Mouse (Mus musculus) forebrain, embryonic 11.5 days (tissue): ENCODE data around the gene Garnl3. TPM values are rescaled to one million over a fixed set of nuclear protein-coding genes. Genes with fewer than 3 reads are reported as not detected.

Experiments
- ATAC-seq: fragments of 200-750 bp; cut with Nextera tagmentation; replicated peaks from 2 replicates; pipeline ENCODE4 v1.8.0; 2017; ENCODE audit warnings: moderate TSS enrichment; ENCODE audit not compliant: low FRiP score
- DNase-seq: peaks from one replicate; pipeline ENCODE4 v3.0.0-alpha.2; 2017; ENCODE audit warnings: low spot score
- H3K27ac ChIP-seq: fragments of 300-500 bp; sonication (generic); 2 replicates; pipeline ENCODE4 v1.5.1; 2014; ENCODE audit warnings: low read depth, low read length
- H3K27me3 ChIP-seq: fragments of 300-500 bp; sonication (generic); 2 replicates; pipeline ENCODE4 v1.6.1; 2014; ENCODE audit warnings: mild to moderate bottlenecking, low read length, mixed read lengths; ENCODE audit not compliant: control insufficient read depth, insufficient read depth
- H3K36me3 ChIP-seq: fragments of 300-500 bp; sonication (generic); 2 replicates; pipeline ENCODE4 v1.6.1; 2014; ENCODE audit warnings: mild to moderate bottlenecking, low read length, moderate library complexity, mixed read lengths; ENCODE audit not compliant: control insufficient read depth, insufficient read depth
- H3K4me1 ChIP-seq: fragments of 300-500 bp; sonication (generic); replicated peaks from 2 replicates; pipeline ENCODE4 v1.6.1; 2014; ENCODE audit warnings: low read length, mixed read lengths; ENCODE audit not compliant: control insufficient read depth, insufficient read depth
- H3K4me2 ChIP-seq: fragments of 300-500 bp; sonication (generic); 2 replicates; pipeline ENCODE4 v1.6.1; 2014; ENCODE audit warnings: low read depth, mild to moderate bottlenecking, low read length, moderate library complexity, mixed read lengths; ENCODE audit not compliant: severe bottlenecking
- H3K4me3 ChIP-seq: fragments of 300-500 bp; sonication (generic); 2 replicates; pipeline ENCODE4 v1.5.1; 2014; ENCODE audit warnings: low read depth, low read length
- H3K9ac ChIP-seq: fragments of 300-500 bp; sonication (generic); 2 replicates; pipeline ENCODE4 v1.6.1; 2014; ENCODE audit warnings: low read length
- H3K9me3 ChIP-seq: fragments of 300-500 bp; sonication (generic); 2 replicates; pipeline ENCODE4 v1.6.1; 2016; ENCODE audit warnings: low read length, mixed read lengths; ENCODE audit not compliant: control insufficient read depth
- WGBS: fragments of 180-500 bp; shearing (Covaris S2); extraction: QIAGEN DNeasy Blood & Tissue Kit; methylation state at CpG from one replicate; pipeline ENCODE4 v1.1.7; 2014; 5-methylcytosine and 5-hydroxymethylcytosine counted together
- polyA plus RNA-seq: library from polyadenylated mRNA; unstranded; fragments of >200 nt; fragmentation: Nextera tagmentation; extraction: Ambion mirVana; gene quantifications from 2 replicates; pipeline ENCODE4 v1.2.1, GENCODE M21; 2014

The Garnl3 gene
- polyA plus RNA-seq, 1 experiment from 2014 or later = 12.9 TPM

DNA sequence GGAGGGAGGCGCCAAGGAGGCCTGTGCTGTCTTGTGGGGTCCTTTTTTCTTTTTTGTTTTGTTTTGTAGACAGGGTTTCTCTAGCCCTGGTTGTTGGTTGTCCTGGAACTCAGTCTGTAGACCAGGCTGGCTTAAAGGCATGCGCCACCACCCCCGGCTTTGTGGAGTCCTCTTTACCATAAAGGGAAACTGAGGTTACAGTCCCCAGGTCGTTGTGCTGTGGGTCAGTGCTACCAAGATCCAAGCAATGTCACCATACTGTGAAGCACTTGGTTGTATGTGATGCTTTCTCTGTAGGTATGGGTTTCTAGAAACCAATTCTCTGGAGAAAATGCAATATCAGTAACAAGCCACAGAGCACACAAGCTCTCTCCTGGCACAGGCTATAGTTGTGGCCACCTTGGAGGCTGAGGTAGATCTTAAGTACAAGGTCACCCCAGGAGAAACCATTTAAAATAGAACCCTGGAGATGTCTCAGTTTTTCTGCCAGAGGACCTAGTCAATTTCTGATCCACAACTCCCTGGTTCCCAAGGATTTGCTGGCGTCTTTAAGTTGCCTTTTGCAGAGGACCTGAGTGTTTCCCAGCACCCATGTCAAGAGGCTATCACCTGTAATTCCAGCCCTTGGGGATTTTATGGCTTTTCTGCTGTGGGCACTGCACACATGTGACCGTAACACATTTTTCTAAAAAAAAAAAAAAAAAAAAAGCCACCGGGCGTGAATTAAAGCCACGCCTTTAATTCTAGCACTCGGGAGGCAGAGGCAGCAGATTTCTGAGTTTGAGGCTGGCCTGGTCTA lies 166.6 kb downstream of the Garnl3 start:
- H3K9me3 ChIP-seq = no peaks in the 10 kb centered on the region
- peaks cover 10% of the 10 kb centered on the region for H3K36me3 ChIP-seq
- no peak for DNase-seq
- no peak overlapping the region for H3K27ac ChIP-seq
- ATAC-seq = no peak
- H3K4me1 ChIP-seq = peaks cover 19% of the 10 kb centered on the region; the same call in 1 of the 2 replicates
- H3K4me3 ChIP-seq = no peak overlapping the region
- no peak overlapping the region for H3K4me2 ChIP-seq
- no peaks in the 10 kb centered on the region for H3K27me3 ChIP-seq
- H3K9ac ChIP-seq = no peak overlapping the region
- WGBS = 29% methylated on average over 10 of the region's 10 CpGs

- DNase-seq (no peak), ATAC-seq (no peak)
- WGBS = 66% methylated on average over 1 of the region's 1 CpGs
- Histone ChIP-seq H3K4me3 (no peak overlapping the region), H3K27me3 (no peaks in the 10 kb centered on the region), H3K9me3 (no peaks in the 10 kb centered on the region), H3K4me1 (peaks cover 19% of the 10 kb centered on the region; the same call in 1 of the 2 replicates), H3K36me3 (peaks cover 10% of the 10 kb centered on the region), H3K4me2 (no peak overlapping the region), H3K9ac (no peak overlapping the region), H3K27ac (no peak overlapping the region)
Observed at GRCm38 (mm10) chr2:32963981-32964380, 167.5 kb downstream of the Garnl3 start.

DNA sequence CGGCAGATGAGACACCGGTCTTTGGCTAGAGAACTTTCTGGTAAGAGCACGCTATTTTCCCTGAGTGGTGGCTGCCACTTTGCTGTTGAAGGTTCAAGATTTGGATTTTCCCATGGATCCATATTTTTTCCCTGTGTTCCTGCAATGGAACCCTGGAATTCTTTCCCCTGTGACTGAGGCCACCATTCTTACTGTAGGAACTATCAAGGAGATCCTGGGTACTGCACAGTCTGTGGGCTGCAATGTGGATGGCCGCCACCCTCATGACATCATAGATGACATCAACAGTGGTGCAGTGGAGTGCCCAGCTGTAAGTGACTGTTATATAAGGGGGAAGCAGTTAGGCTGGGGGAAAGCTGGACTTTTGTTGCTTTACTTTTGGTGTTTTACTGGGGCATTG lies 167.9 kb downstream of the Garnl3 start:
- H3K9me3 ChIP-seq = no peaks in the 10 kb centered on the region
- peak overlapping the region; percentile 92 for H3K4me2 ChIP-seq
- H3K27me3 ChIP-seq = no peaks in the 10 kb centered on the region
- H3K4me3 ChIP-seq = peak overlapping the region; percentile 91
- H3K27ac ChIP-seq = no peak overlapping the region
- peaks cover 19% of the 10 kb centered on the region; the same call in 1 of the 2 replicates for H3K4me1 ChIP-seq
- WGBS = 67% methylated on average over 4 of the region's 4 CpGs
- H3K9ac ChIP-seq = no peak overlapping the region; the same call in 1 of the 2 replicates
- peaks cover 10% of the 10 kb centered on the region for H3K36me3 ChIP-seq
- ATAC-seq (no peak), DNase-seq (no peak)

GRCm38 (mm10) chr2:32962875-32963220 lies 168.6 kb downstream of the Garnl3 start:
- Histone ChIP-seq H3K27ac (peak overlapping the region; percentile 25; the same call in 1 of the 2 replicates), H3K4me1 (peaks cover 19% of the 10 kb centered on the region; the same call in 1 of the 2 replicates), H3K9ac (peak overlapping the region; percentile 98), H3K9me3 (no peaks in the 10 kb centered on the region), H3K27me3 (no peaks in the 10 kb centered on the region), H3K4me3 (peak overlapping the region; percentile 91), H3K36me3 (peaks cover 10% of the 10 kb centered on the region), H3K4me2 (peak overlapping the region; percentile 92)
- 7% methylated on average over 9 of the region's 9 CpGs for WGBS
- ATAC-seq = no peak
- no peak for DNase-seq

GRCm38 (mm10) chr2:32962062-32962874 lies 169.2 kb downstream of the Garnl3 start:
- 1% methylated on average over 33 of the region's 33 CpGs for WGBS
- peak overlapping the region; percentile 91 for H3K4me3 ChIP-seq
- peak overlapping the region; percentile 79 for H3K27ac ChIP-seq
- peaks cover 10% of the 10 kb centered on the region for H3K36me3 ChIP-seq
- H3K9ac ChIP-seq = peak overlapping the region; percentile 98
- H3K27me3 ChIP-seq = no peaks in the 10 kb centered on the region
- DNase-seq (peak; percentile 65), ATAC-seq (no peak)
- peak overlapping the region; percentile 92 for H3K4me2 ChIP-seq
- H3K9me3 ChIP-seq = no peaks in the 10 kb centered on the region
- H3K4me1 ChIP-seq = peaks cover 14% of the 10 kb centered on the region; the same call in 1 of the 2 replicates

DNA sequence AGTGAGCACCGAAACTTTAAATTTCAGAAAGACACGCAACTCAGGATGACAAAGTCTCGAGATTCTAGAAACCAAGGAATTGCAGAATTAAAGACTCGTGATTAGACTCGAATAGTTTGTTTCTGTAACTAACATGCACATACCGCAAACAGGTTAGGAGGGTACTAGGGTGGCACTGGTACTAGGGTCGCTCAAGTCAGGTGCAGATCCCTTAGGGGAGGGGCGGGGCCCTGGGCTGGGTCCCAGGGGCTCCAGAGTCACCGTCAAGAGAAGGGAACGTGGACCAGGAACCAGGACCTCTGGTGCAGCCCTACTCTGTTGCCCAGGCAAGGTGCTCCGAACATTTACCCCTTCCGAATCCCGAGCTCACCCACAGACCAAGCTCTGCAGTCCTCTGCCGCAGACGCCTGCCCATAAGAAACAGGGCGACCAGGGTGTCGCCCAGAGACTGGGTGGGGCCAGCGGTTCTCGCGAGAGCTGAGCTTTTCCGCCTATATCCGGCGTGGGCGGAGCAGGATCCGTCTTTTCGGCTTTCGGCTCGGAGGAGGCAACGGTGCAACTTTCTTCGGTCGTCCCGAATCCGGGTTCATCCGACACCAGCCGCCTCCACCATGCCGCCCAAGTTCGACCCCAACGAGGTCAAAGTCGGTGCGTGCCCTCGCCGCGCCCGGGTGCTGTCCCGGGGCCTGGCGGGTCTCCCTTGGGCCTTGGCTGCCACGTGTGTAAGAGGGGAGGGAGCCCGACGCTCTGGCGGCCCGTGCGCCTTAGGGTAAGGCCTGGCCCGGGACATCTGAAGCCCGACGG lies 170.1 kb downstream of the Garnl3 start, which contains the start of the genes Rpl12 and Lrsam1:
Gene Rpl12 (plus strand): TSS at position 368 of the 804 bp plus-strand sequence.
Gene Lrsam1 (minus strand): TSS at position 423 of the 804 bp plus-strand sequence.
- Histone ChIP-seq H3K4me1 (peaks cover 11% of the 10 kb centered on the region; the same call in 1 of the 2 replicates), H3K4me2 (peak within 1 kb of the TSS; percentile 92)
- ATAC-seq = peak; percentile 93

DNA sequence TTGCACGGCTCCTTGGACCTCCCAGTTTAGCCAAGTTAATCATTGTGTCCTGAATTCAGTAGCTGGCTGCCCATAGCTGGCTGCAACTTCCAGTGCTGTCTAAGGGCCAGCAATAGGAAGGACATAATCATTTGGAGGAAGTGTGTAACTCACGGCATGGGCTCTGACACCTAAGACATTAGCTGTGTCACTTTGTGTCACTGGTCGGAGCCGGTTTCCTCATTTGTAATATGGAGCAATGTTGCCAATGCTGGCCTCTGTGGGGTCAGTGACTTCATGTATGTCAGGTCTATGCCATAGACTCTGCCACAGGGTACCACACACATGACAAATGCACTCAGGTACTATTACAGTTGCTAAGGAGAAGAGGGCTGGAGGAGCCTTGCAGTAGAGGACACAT lies 171.2 kb downstream of the Garnl3 start:
- no peak overlapping the region for H3K4me3 ChIP-seq
- peaks cover 8% of the 10 kb centered on the region; the same call in 1 of the 2 replicates for H3K4me1 ChIP-seq
- no peak overlapping the region for H3K4me2 ChIP-seq
- no peak for ATAC-seq
- peaks cover 10% of the 10 kb centered on the region for H3K36me3 ChIP-seq
- DNase-seq = no peak
- peak overlapping the region; percentile 14; the same call in 1 of the 2 replicates for H3K9ac ChIP-seq
- 90% methylated on average over 4 of the region's 4 CpGs for WGBS
- no peaks in the 10 kb centered on the region for H3K9me3 ChIP-seq
- no peak overlapping the region for H3K27ac ChIP-seq
- H3K27me3 ChIP-seq = no peaks in the 10 kb centered on the region

More for the DNA sequence above, 170.1 kb downstream of the Garnl3 start, which contains the start of the genes Rpl12 and Lrsam1:
- no peaks in the 10 kb centered on the region for H3K9me3 ChIP-seq
- peak; percentile 96 for DNase-seq
- H3K4me3 ChIP-seq = peak within 1 kb of the TSS; percentile 91
- no peaks in the 10 kb centered on the region for H3K27me3 ChIP-seq
- H3K36me3 ChIP-seq = peaks cover 10% of the 10 kb centered on the region
- H3K27ac ChIP-seq = peak within 1 kb of the TSS; percentile 79
- peak within 1 kb of the TSS; percentile 98 for H3K9ac ChIP-seq
- 3% methylated on average over 54 of the region's 55 CpGs for WGBS

DNA sequence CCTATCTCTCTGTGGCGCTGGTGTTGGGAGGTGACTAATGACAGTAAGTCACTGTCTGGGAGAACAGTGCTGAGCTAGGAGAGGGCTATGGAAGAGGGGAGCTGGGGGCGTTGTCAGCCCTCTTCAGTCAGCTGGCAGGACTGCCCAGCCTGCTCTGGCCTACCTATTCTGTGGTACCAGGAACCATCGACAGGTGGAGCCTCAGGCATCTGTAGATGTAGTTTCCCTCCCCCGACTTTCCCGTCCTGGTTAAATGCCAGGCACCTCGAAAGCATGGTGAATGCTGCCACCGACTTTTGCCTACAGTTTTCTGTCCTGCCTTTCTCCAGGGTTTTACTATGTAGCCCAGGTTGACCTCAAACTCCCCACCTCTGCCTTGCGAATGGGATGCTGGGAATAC lies 174.1 kb downstream of the Garnl3 start:
- Histone ChIP-seq H3K36me3 (no peaks in the 10 kb centered on the region; the same call in 1 of the 2 replicates), H3K4me2 (no peak overlapping the region), H3K27me3 (no peaks in the 10 kb centered on the region), H3K9me3 (peaks cover 2% of the 10 kb centered on the region; the same call in 1 of the 2 replicates), H3K4me3 (no peak overlapping the region), H3K27ac (no peak overlapping the region), H3K9ac (no peak overlapping the region), H3K4me1 (0 out of 2 replicates have a peak, but pooled peaks cover 2% of the 10 kb centered on the region)
- 59% methylated on average over 8 of the region's 8 CpGs for WGBS
- ATAC-seq (no peak), DNase-seq (no peak)
